Mouse (Mus musculus) MEL (cell line): ENCODE results near the gene Gh. TPM values are rescaled to one million over a fixed set of nuclear protein-coding genes. Genes with fewer than 3 reads are reported as not detected.

Experiments
- DNase-seq: peaks from one replicate; pipeline ENCODE4 v3.0.0; 2011; ENCODE audit warnings: low read depth, low spot score
- H3K27ac ChIP-seq: 2 replicates; pipeline ENCODE4 v1.5.1; 2012; ENCODE audit warnings: low read depth, mild to moderate bottlenecking, control low read depth, low read length, moderate library complexity; ENCODE audit not compliant: control insufficient read depth
- H3K27me3 ChIP-seq, 2 experiments: fragments of 150-350 bp in 1 of 2; sonication (generic) in 1 of 2; 2 replicates each; pipeline ENCODE4 v1.6.1; 2012; ENCODE audit warnings: low read length in 2 of 2, mild to moderate bottlenecking in 2 of 2, improper control_type of control experiment in 1 of 2, moderate library complexity in 1 of 2; ENCODE audit not compliant: insufficient read depth in 2 of 2, control insufficient read depth in 1 of 2
- H3K36me3 ChIP-seq, 2 experiments: 2 replicates each; pipeline ENCODE4 v1.6.1; 2012 to 2014; ENCODE audit warnings: low read length in 2 of 2, improper control_type of control experiment in 1 of 2, inconsistent platforms in 1 of 2, mild to moderate bottlenecking in 1 of 2; ENCODE audit not compliant: insufficient read depth in 2 of 2, control insufficient read depth in 1 of 2
- H3K4me1 ChIP-seq, 2 experiments: fragments of 150-350 bp in 1 of 2; sonication (generic) in 1 of 2; 2 replicates each; pipeline ENCODE4 v1.6.1; 2012; ENCODE audit warnings: low read length in 2 of 2, improper control_type of control experiment in 1 of 2, mild to moderate bottlenecking in 1 of 2; ENCODE audit not compliant: insufficient read depth in 2 of 2, control insufficient read depth in 1 of 2
- H3K4me3 ChIP-seq, 2 experiments: fragments of 150-350 bp in 1 of 2; sonication (generic) in 1 of 2; 2 replicates each; pipeline ENCODE4 v1.5.1; 2012; ENCODE audit warnings: low read depth in 2 of 2, low read length in 2 of 2, mild to moderate bottlenecking in 2 of 2, moderate library complexity in 2 of 2, control low read depth in 1 of 2, improper control_type of control experiment in 1 of 2; ENCODE audit not compliant: control insufficient read depth in 1 of 2, insufficient read depth in 1 of 2
- H3K79me2 ChIP-seq: 2 replicates; pipeline ENCODE4 v1.6.1; 2012; ENCODE audit warnings: mild to moderate bottlenecking, low read length, moderate library complexity; ENCODE audit not compliant: control insufficient read depth, poor library complexity, insufficient read depth
- H3K9ac ChIP-seq: 2 replicates; pipeline ENCODE4 v1.6.1; 2012; ENCODE audit warnings: low read depth, mild to moderate bottlenecking, control low read depth, low read length, moderate library complexity; ENCODE audit not compliant: control insufficient read depth, poor library complexity, severe bottlenecking
- H3K9me3 ChIP-seq: fragments of 150-350 bp; sonication (generic); replicated peaks from 2 replicates; pipeline ENCODE4 v1.6.1; 2012; ENCODE audit warnings: mild to moderate bottlenecking, low read length, improper control_type of control experiment, moderate library complexity; ENCODE audit not compliant: insufficient read depth
- BHLHE40 ChIP-seq: IDR thresholded peaks from 2 replicates; pipeline ENCODE4 v1.6.1; 2012; ENCODE audit warnings: low read depth, mild to moderate bottlenecking, inconsistent platforms, low read length, improper control_type of control experiment, borderline replicate concordance
- CHD2 ChIP-seq: IDR thresholded peaks from 2 replicates; pipeline ENCODE4 v1.6.1; 2011; ENCODE audit warnings: low read length, improper control_type of control experiment
- ELF1 ChIP-seq: IDR thresholded peaks from 2 replicates; pipeline ENCODE4 v1.6.1; 2014; ENCODE audit warnings: low read depth, mild to moderate bottlenecking, inconsistent platforms, low read length, improper control_type of control experiment, moderate library complexity
- GABPA ChIP-seq: IDR thresholded peaks from 2 replicates; pipeline ENCODE4 v1.6.1; 2012; ENCODE audit warnings: low read depth, mild to moderate bottlenecking, inconsistent platforms, low read length, improper control_type of control experiment, moderate library complexity
- GATA1 ChIP-seq: IDR thresholded peaks from 2 replicates; pipeline ENCODE4 v1.6.1; 2011; ENCODE audit warnings: low read depth, low read length, improper control_type of control experiment
- HCFC1 ChIP-seq: IDR thresholded peaks from 2 replicates; pipeline ENCODE4 v1.6.1; 2012; ENCODE audit warnings: low read depth, mild to moderate bottlenecking, inconsistent platforms, low read length, improper control_type of control experiment, moderate library complexity
- JUND ChIP-seq: IDR thresholded peaks from 2 replicates; pipeline ENCODE4 v1.6.1; 2011; ENCODE audit warnings: low read depth, mild to moderate bottlenecking, improper control_type of control experiment, low read length
- MAFK ChIP-seq: IDR thresholded peaks from 2 replicates; pipeline ENCODE4 v1.6.1; 2011; ENCODE audit warnings: low read depth, mild to moderate bottlenecking, low read length, improper control_type of control experiment, borderline replicate concordance
- MAX ChIP-seq: IDR thresholded peaks from 2 replicates; pipeline ENCODE4 v1.6.1; 2011; ENCODE audit warnings: low read length, improper control_type of control experiment
- MAZ ChIP-seq: IDR thresholded peaks from 2 replicates; pipeline ENCODE4 v1.6.1; 2012; ENCODE audit warnings: low read depth, mild to moderate bottlenecking, inconsistent platforms, low read length, improper control_type of control experiment
- MEF2A ChIP-seq: IDR thresholded peaks from 2 replicates; pipeline ENCODE4 v1.6.1; 2014; ENCODE audit warnings: low read depth, mild to moderate bottlenecking, inconsistent platforms, low read length, improper control_type of control experiment; ENCODE audit not compliant: poor library complexity, insufficient replicate concordance, severe bottlenecking; ENCODE audit errors: extremely low read depth
- MXI1 ChIP-seq: IDR thresholded peaks from 2 replicates; pipeline ENCODE4 v1.6.1; 2011; ENCODE audit warnings: mild to moderate bottlenecking, low read depth, low read length, improper control_type of control experiment
- MYC ChIP-seq: IDR thresholded peaks from 2 replicates; pipeline ENCODE4 v1.6.1; 2011; ENCODE audit warnings: low read depth, mild to moderate bottlenecking, low read length, improper control_type of control experiment, moderate library complexity
- NELFE ChIP-seq: IDR thresholded peaks from 2 replicates; pipeline ENCODE4 v1.6.1; 2011; ENCODE audit warnings: low read depth, low read length, improper control_type of control experiment
- POLR2A ChIP-seq, 2 experiments: IDR thresholded peaks; 2 replicates each; pipeline ENCODE4 v1.6.1; 2011 to 2012; ENCODE audit warnings: low read length in 2 of 2, mild to moderate bottlenecking in 2 of 2, control low read depth in 1 of 2, improper control_type of control experiment in 1 of 2, low read depth in 1 of 2, moderate library complexity in 1 of 2; ENCODE audit not compliant: control insufficient read depth in 1 of 2, insufficient read depth in 1 of 2, poor library complexity in 1 of 2
- POLR2AphosphoS2 ChIP-seq: IDR thresholded peaks from 2 replicates; pipeline ENCODE4 v1.6.1; 2011; ENCODE audit warnings: low read length, improper control_type of control experiment
- POLR2AphosphoS5 ChIP-seq: IDR thresholded peaks from 2 replicates; pipeline ENCODE4 v1.6.1; 2012; ENCODE audit warnings: low read depth, borderline replicate concordance, mild to moderate bottlenecking, inconsistent platforms, low read length, moderate library complexity, mixed read lengths
- RAD21 ChIP-seq: IDR thresholded peaks from 2 replicates; pipeline ENCODE4 v1.6.1; 2011; ENCODE audit warnings: mild to moderate bottlenecking, low read depth, low read length, improper control_type of control experiment
- SMC3 ChIP-seq: IDR thresholded peaks from 2 replicates; pipeline ENCODE4 v1.6.1; 2011; ENCODE audit warnings: low read depth, low read length, improper control_type of control experiment
- TBP ChIP-seq: IDR thresholded peaks from 2 replicates; pipeline ENCODE4 v1.8.0; 2011; ENCODE audit warnings: low read depth, low read length, improper control_type of control experiment
- UBTF ChIP-seq: IDR thresholded peaks from 2 replicates; pipeline ENCODE4 v1.6.1; 2012; ENCODE audit warnings: low read depth, mild to moderate bottlenecking, inconsistent platforms, low read length, improper control_type of control experiment, moderate library complexity, borderline replicate concordance; ENCODE audit not compliant: insufficient read depth
- USF2 ChIP-seq, 2 experiments: IDR thresholded peaks; 2 replicates each; pipeline ENCODE4 v1.6.1; 2011 to 2012; ENCODE audit warnings: improper control_type of control experiment in 2 of 2, low read length in 2 of 2, borderline replicate concordance in 1 of 2, inconsistent platforms in 1 of 2, low read depth in 1 of 2, mild to moderate bottlenecking in 1 of 2; ENCODE audit not compliant: insufficient read depth in 1 of 2
- ZMIZ1 ChIP-seq: IDR thresholded peaks from 2 replicates; pipeline ENCODE4 v1.6.1; 2012; ENCODE audit warnings: low read depth, mild to moderate bottlenecking, inconsistent platforms, low read length, improper control_type of control experiment, moderate library complexity
- ZNF384 ChIP-seq: IDR thresholded peaks from 2 replicates; pipeline ENCODE4 v1.6.1; 2012; ENCODE audit warnings: low read depth, mild to moderate bottlenecking, inconsistent platforms, low read length, improper control_type of control experiment
- polyA plus RNA-seq, 2 experiments: library from polyadenylated mRNA; stranded (reverse) in 1 of 2; unstranded in 1 of 2; fragments of >175 nt in 1 of 2; fragments of >200 nt in 1 of 2; gene quantifications; 2 replicates each; pipeline versions ENCODE4 v1.2.1 to v1.2.4; 2012; ENCODE audit warnings: low replicate concordance in 2 of 2, low read depth in 1 of 2; ENCODE audit not compliant: insufficient read length in 2 of 2, insufficient read depth in 1 of 2, missing spikeins in 1 of 2
- total RNA-seq: library from RNA; depleted of rRNA; stranded (reverse); fragments of 300-350 nt; gene quantifications from 2 replicates; pipeline ENCODE4 v1.2.3, GENCODE M21; 2012

The Gh gene
- total and polyA plus RNA-seq, 3 experiments, result 0.08 TPM; not detected in 2

GRCm38 (mm10) chr11:106317801-106318200 lies 16.1 kb upstream of the Gh start:
- DNase-seq, result no peak
- no peak overlapping the region for H3K27ac ChIP-seq
- H3K4me1 ChIP-seq, result peaks cover 0 to 6% of the 10 kb centered on the region in 2 experiments; a peak in 1 of 4 replicates

DNA sequence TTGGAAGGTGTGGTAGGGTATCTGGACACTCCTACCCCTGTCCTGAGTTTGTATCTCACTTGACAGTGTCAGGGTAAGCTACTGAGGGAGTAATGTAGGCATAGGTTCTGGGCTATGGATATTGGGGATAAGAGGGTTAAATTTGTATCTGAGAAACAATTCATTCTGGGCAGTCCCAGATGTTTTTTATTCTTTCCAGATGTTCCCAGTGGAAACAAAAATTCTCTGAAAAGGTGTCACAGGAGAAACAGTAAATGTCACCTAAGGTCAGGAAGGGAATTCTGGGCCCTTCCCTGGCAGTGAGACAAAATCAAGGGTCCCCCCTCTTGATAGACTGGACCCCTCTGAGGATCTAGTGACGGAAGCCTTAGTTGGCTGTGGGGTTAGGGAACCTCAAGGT lies 14.8 kb upstream of the Gh start:
- H3K4me3 ChIP-seq, result no peak overlapping the region
- no peak for DNase-seq
- no peaks in the 10 kb centered on the region for H3K9me3 ChIP-seq
- no peaks in the 10 kb centered on the region; a peak in 1 of 4 replicates for H3K27me3 ChIP-seq
- peaks cover 0 to 6% of the 10 kb centered on the region in 2 experiments; a peak in 1 of 4 replicates for H3K4me1 ChIP-seq
- no peaks in the 10 kb centered on the region for H3K36me3 ChIP-seq
- no peak overlapping the region for H3K27ac ChIP-seq
- H3K9ac ChIP-seq, result no peak overlapping the region
- H3K79me2 ChIP-seq, result no peaks in the 10 kb centered on the region
- TF ChIP-seq POLR2A (IDR thresholded peaks at IDR 0.05; ENCODE audit: control insufficient read depth in 1 of 2, insufficient read depth in 1 of 2, low read depth in 1 of 2, low read length in 2 of 2, poor library complexity in 1 of 2), result no peak
- TF ChIP-seq POLR2AphosphoS2, result no peak
- no peak for TF ChIP-seq POLR2AphosphoS5
- no peak for TF ChIP-seq MEF2A
- TF ChIP-seq GATA1, result no peak
- TF ChIP-seq SMC3, result no peak
- TF ChIP-seq GABPA, result no peak
- no peak for TF ChIP-seq ZMIZ1
- TF ChIP-seq UBTF, result no peak
- no peak for TF ChIP-seq MXI1
- no peak for TF ChIP-seq USF2 (IDR thresholded peaks at IDR 0.05; ENCODE audit: borderline replicate concordance in 1 of 2, insufficient read depth in 1 of 2, low read depth in 1 of 2, low read length in 2 of 2)
- no peak for TF ChIP-seq NELFE
- no peak for TF ChIP-seq ZNF384
- TF ChIP-seq JUND, result no peak
- TF ChIP-seq CHD2, result no peak
- TF ChIP-seq MAZ, result no peak
- no peak for TF ChIP-seq MYC

More at GRCm38 (mm10) chr11:106317801-106318200, 16.1 kb upstream of the Gh start:
- TF ChIP-seq HCFC1 (no peak), POLR2AphosphoS5 (no peak), ELF1 (no peak), GABPA (no peak), RAD21 (no peak), TBP (no peak), MAX (no peak), ZMIZ1 (no peak), SMC3 (no peak), MAFK (no peak), BHLHE40 (no peak), USF2 (IDR thresholded peaks at IDR 0.05; ENCODE audit: borderline replicate concordance in 1 of 2, insufficient read depth in 1 of 2, low read depth in 1 of 2, low read length in 2 of 2) (no peak)
- Histone ChIP-seq H3K9ac (no peak overlapping the region), H3K4me3 (no peak overlapping the region), H3K79me2 (no peaks in the 10 kb centered on the region), H3K36me3 (no peaks in the 10 kb centered on the region), H3K27me3 (no peaks in the 10 kb centered on the region; a peak in 3 of 4 replicates), H3K9me3 (no peaks in the 10 kb centered on the region)
